Mouse (Mus musculus): ENCODE measurements around the gene Fxyd1. TPM values are rescaled to one million over a fixed set of nuclear protein-coding genes. Genes with fewer than 3 reads are reported as not detected.

Fxyd1 gene
- polyA plus RNA-seq, 1 experiment from 2014 or later: 300 TPM

DNA sequence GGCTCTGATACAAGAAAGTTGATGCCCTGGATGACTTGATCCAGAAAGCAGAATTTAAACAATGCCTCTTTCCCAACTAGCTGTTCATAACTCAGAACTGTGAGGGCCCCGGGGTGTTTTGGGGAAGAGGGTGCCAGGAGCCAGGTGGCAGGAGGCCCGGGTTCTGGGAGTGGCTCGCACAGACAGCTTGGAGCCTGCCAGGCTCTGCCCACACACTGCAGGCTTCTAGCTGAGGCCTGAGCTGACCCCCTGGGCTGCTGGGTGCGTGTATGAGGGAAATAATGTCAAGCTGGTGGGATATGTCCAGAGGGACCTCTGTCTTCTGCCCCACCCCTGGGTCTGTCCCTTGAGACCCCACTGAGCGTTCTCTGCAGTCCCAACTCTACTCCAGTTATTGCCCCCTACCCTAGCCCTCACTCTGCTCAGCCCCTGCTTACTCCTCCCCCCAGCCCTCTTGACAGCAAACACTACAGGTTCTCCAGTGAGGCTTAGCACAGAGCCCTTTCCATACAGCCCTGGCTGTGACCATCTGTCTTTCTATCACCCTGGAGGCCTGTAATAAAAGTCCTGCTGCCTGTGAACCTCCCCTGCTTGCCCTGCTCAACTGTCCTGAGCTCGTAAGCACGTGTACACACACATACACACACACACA, 17.2 kb upstream of the Fxyd1 start:
- no peak overlapping the region for H3K27ac ChIP-seq (ENCODE audit: low read depth)
- DNase-seq (no peak), ATAC-seq (no peak)
- H3K4me2 ChIP-seq (ENCODE audit: low read depth, low read length): no peak overlapping the region
- H3K4me3 ChIP-seq (ENCODE audit: low read depth, low read length): no peak overlapping the region
- no peaks in the 10 kb centered on the region for H3K9me3 ChIP-seq (ENCODE audit: low read length)
- no peaks in the 10 kb centered on the region for H3K4me1 ChIP-seq (ENCODE audit: insufficient read depth)
- TF ChIP-seq EP300 (IDR thresholded peaks at IDR 0.05; ENCODE audit: low read depth) (no peak), CTCF (IDR thresholded peaks at IDR 0.05; ENCODE audit: low read depth) (no peak)
- H3K9ac ChIP-seq (replicated peaks): no peak overlapping the region
- 62% methylated on average over 7 of the region's 7 CpGs for WGBS (ENCODE audit: insufficient replicate concordance)
- no peaks in the 10 kb centered on the region for H3K27me3 ChIP-seq (ENCODE audit: insufficient read depth, low read length)
- H3K36me3 ChIP-seq (replicated peaks; ENCODE audit: insufficient read depth, low read length): no peaks in the 10 kb centered on the region

- Histone ChIP-seq H3K4me2 (ENCODE audit: low read depth, low read length) (no peak overlapping the region), H3K9me3 (ENCODE audit: low read length) (no peaks in the 10 kb centered on the region), H3K4me1 (ENCODE audit: insufficient read depth) (no peaks in the 10 kb centered on the region), H3K27me3 (ENCODE audit: insufficient read depth, low read length) (no peaks in the 10 kb centered on the region), H3K4me3 (ENCODE audit: low read depth, low read length) (no peak overlapping the region), H3K36me3 (replicated peaks; ENCODE audit: insufficient read depth, low read length) (no peaks in the 10 kb centered on the region), H3K27ac (ENCODE audit: low read depth) (no peak overlapping the region), H3K9ac (replicated peaks) (no peak overlapping the region)
- TF ChIP-seq EP300 (IDR thresholded peaks at IDR 0.05; ENCODE audit: low read depth) (no peak), CTCF (IDR thresholded peaks at IDR 0.05; ENCODE audit: low read depth) (no peak)
- DNase-seq (no peak), ATAC-seq (no peak)
Observed at GRCm38 (mm10) chr7:31073546-31073945, 16.5 kb upstream of the Fxyd1 start.

DNA sequence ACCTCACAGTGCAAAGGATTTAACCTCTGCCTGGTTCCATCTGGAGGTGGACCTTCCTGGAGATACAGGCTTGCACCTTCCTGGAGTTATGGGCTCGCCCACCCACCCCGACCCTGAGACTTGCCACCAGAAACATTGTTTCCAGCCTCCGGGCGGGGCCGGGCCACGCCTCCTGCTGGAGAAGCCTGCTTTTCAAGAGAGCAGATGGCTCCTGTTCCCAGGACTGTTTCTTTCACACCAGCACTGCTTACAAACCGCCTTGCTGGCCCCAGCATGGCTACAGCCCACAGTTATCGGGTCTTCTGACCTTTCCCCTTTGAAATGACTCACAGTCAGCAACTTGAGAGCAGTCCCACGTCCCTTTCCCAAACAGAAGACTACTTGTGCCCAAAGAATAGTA, 15.3 kb upstream of the Fxyd1 start:
- H3K27ac ChIP-seq (ENCODE audit: low read depth): no peak overlapping the region
- no peak overlapping the region for H3K4me3 ChIP-seq (ENCODE audit: low read depth, low read length)
- no peak for TF ChIP-seq CTCF (IDR thresholded peaks at IDR 0.05; ENCODE audit: low read depth)
- TF ChIP-seq EP300 (IDR thresholded peaks at IDR 0.05; ENCODE audit: low read depth): no peak
- H3K36me3 ChIP-seq (replicated peaks; ENCODE audit: insufficient read depth, low read length): no peaks in the 10 kb centered on the region
- ATAC-seq: no peak
- 61% methylated on average over 9 of the region's 9 CpGs for WGBS (ENCODE audit: insufficient replicate concordance)
- no peak for DNase-seq
- H3K4me2 ChIP-seq (ENCODE audit: low read depth, low read length): no peak overlapping the region
- H3K9ac ChIP-seq (replicated peaks): no peak overlapping the region
- no peaks in the 10 kb centered on the region for H3K9me3 ChIP-seq (ENCODE audit: low read length)
- no peaks in the 10 kb centered on the region for H3K4me1 ChIP-seq (ENCODE audit: insufficient read depth)
- H3K27me3 ChIP-seq (ENCODE audit: insufficient read depth, low read length): no peaks in the 10 kb centered on the region

GRCm38 (mm10) chr7:31070324-31070723, 13.3 kb upstream of the Fxyd1 start:
- TF ChIP-seq EP300 (IDR thresholded peaks at IDR 0.05; ENCODE audit: low read depth) (no peak), CTCF (IDR thresholded peaks at IDR 0.05; ENCODE audit: low read depth) (no peak)
- no peaks in the 10 kb centered on the region for H3K27me3 ChIP-seq (ENCODE audit: insufficient read depth, low read length)
- 76% methylated on average over 6 of the region's 6 CpGs for WGBS (ENCODE audit: insufficient replicate concordance)
- H3K27ac ChIP-seq (ENCODE audit: low read depth): no peak overlapping the region
- ATAC-seq: no peak
- H3K4me3 ChIP-seq (ENCODE audit: low read depth, low read length): no peak overlapping the region
- no peaks in the 10 kb centered on the region for H3K4me1 ChIP-seq (ENCODE audit: insufficient read depth)
- H3K9me3 ChIP-seq (ENCODE audit: low read length): no peaks in the 10 kb centered on the region
- H3K9ac ChIP-seq (replicated peaks): no peak overlapping the region
- H3K4me2 ChIP-seq (ENCODE audit: low read depth, low read length): no peak overlapping the region
- H3K36me3 ChIP-seq (replicated peaks; ENCODE audit: insufficient read depth, low read length): no peaks in the 10 kb centered on the region
- no peak for DNase-seq

- no peak for DNase-seq
- no peak overlapping the region for H3K27ac ChIP-seq (ENCODE audit: low read depth)
- TF ChIP-seq EP300 (IDR thresholded peaks at IDR 0.05; ENCODE audit: low read depth): no peak
- no peak for TF ChIP-seq CTCF (IDR thresholded peaks at IDR 0.05; ENCODE audit: low read depth)
- no peak overlapping the region for H3K4me2 ChIP-seq (ENCODE audit: low read depth, low read length)
- 81% methylated on average over 14 of the region's 14 CpGs for WGBS (ENCODE audit: insufficient replicate concordance)
- H3K9me3 ChIP-seq (ENCODE audit: low read length): no peaks in the 10 kb centered on the region
- no peaks in the 10 kb centered on the region for H3K4me1 ChIP-seq (ENCODE audit: insufficient read depth)
- no peaks in the 10 kb centered on the region for H3K27me3 ChIP-seq (ENCODE audit: insufficient read depth, low read length)
- no peak overlapping the region for H3K4me3 ChIP-seq (ENCODE audit: low read depth, low read length)
- no peak overlapping the region for H3K9ac ChIP-seq (replicated peaks)
- no peaks in the 10 kb centered on the region for H3K36me3 ChIP-seq (replicated peaks; ENCODE audit: insufficient read depth, low read length)
- no peak for ATAC-seq
Observed at GRCm38 (mm10) chr7:31069491-31069890, 12.5 kb upstream of the Fxyd1 start.

DNA sequence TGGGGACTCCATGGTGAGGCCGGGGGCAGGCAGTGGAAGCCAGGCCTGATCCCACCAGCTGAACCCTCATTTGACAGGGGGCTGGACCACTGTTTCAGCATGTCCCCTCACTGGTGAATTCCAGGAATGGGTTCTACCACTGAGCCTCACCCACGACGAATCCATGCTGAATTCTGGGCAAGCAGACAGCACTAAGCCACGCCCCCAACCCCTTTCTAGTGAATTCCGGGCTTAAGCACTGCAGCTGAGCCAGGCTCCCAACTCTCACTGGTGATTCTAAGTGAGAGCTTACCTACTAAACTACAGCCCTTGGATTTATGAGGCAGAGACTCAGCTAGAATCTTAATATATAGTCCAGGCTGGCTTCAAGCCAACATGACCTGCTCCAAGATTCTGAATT, 10.8 kb upstream of the Fxyd1 start:
- H3K9ac ChIP-seq (replicated peaks): no peak overlapping the region
- no peak overlapping the region for H3K4me3 ChIP-seq (ENCODE audit: low read depth, low read length)
- H3K36me3 ChIP-seq (replicated peaks; ENCODE audit: insufficient read depth, low read length): no peaks in the 10 kb centered on the region
- no peaks in the 10 kb centered on the region for H3K4me1 ChIP-seq (ENCODE audit: insufficient read depth)
- DNase-seq (no peak), ATAC-seq (no peak)
- WGBS (ENCODE audit: insufficient replicate concordance): 43% methylated on average over 5 of the region's 5 CpGs
- TF ChIP-seq EP300 (IDR thresholded peaks at IDR 0.05; ENCODE audit: low read depth) (no peak), CTCF (IDR thresholded peaks at IDR 0.05; ENCODE audit: low read depth) (no peak)
- H3K27ac ChIP-seq (ENCODE audit: low read depth): no peak overlapping the region
- no peak overlapping the region for H3K4me2 ChIP-seq (ENCODE audit: low read depth, low read length)
- no peaks in the 10 kb centered on the region for H3K9me3 ChIP-seq (ENCODE audit: low read length)
- no peaks in the 10 kb centered on the region for H3K27me3 ChIP-seq (ENCODE audit: insufficient read depth, low read length)

Data from liver, postnatal 0 days (tissue).